Comparison of ENCODE assay signal across 9 mouse cellular contexts in the genomic region with DNA sequence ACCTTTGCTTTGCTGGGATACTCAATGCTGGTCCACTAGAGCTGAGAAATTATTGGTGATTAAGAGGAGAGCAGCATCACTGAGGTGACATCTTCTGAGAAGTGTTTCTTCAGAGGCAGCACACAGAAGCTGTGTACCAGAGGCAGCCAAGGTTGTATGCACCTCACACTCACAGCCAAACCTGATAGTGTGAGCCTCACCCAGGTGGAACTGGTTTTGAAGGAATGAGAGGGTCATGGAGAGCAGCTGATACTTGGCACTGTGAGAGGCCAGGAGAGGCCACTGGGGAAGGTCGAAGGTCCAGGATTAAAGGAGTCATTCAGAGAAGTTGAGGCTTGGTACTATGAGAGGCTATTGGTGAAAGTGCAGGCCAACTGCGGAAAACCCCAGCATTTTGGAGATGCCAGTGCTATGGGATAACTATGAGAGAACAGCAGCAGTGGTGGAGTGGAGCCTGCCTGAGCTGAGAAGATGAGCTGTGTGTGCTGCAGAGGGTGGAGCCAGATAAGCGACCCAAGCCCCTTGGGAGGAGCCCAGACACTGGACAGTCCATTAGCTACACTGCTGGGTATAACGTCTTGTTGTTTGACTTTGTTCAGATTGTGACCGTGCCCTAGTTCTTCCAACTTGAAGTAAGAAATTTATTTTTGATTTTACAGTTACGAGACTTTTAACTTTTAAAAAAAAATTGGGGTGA. TPM values are rescaled to one million over a fixed set of nuclear protein-coding genes. Genes with fewer than 3 reads are reported as not detected.
DNase-seq lines count a peak whose midpoint lies in the region; ATAC-seq and TF ChIP-seq lines count a peak whose summit lies in the region.
"Had no signal": no experiment of that assay in that cellular context is flagged by ENCODE, and none has a peak within 500 bp of the region (broad histone marks: within the 10 kb centered on the region; RNA-seq: fewer than 3 reads in every experiment).

No protein-coding gene starts in this region.

- H3K36me3 ChIP-seq in heart, embryonic 11.5 days (ENCODE audit: control insufficient read depth, insufficient read depth, low read length) = no peaks in the 10 kb centered on the region
- H3K36me3 ChIP-seq in liver, embryonic 14.5 days (replicated peaks; ENCODE audit: control insufficient read depth, insufficient read depth, low read depth) = no peaks in the 10 kb centered on the region

- no peak for DNase-seq in heart, postnatal 10 days
- DNase-seq in c-Kit-negative CD71-positive TER-119-positive erythroid progenitor cells, embryonic 14.5 days (ENCODE audit: low read depth, low spot score) = peak; percentile 31
- DNase-seq in kidney, adult 11 months = peak; percentile 28
- DNase-seq in liver, embryonic 14.5 days (ENCODE audit: low read depth in 3 of 3, low spot score in 3 of 3) = peak; percentile 29 to 46 (median 31)
- no peak for DNase-seq in gastrocnemius, postnatal 25 days
- no peak for DNase-seq in frontal cortex, postnatal 14 days (ENCODE audit: low spot score in 2 of 2)
- no peak for DNase-seq in cerebellum, postnatal 36 days

- H3K4me2 ChIP-seq in heart, embryonic 11.5 days = 0 out of 2 replicates have a peak overlapping the region, but pooled peaks have one; percentile 15
- peak overlapping the region; percentile 11; the same call in 1 of the 2 replicates for H3K4me2 ChIP-seq in liver, embryonic 14.5 days (ENCODE audit: low read depth)

- TF ChIP-seq EP300 in liver, embryonic 14.5 days (IDR thresholded peaks at IDR 0.05; ENCODE audit: low read depth) = 0 out of 2 replicates have a peak, but pooled peaks have one; percentile 29

- ATAC-seq in heart, embryonic 11.5 days (replicated peaks; ENCODE audit: insufficient number of reproducible peaks, low FRiP score, low TSS enrichment) = peak; percentile 95
- ATAC-seq in liver, embryonic 14.5 days (ENCODE audit: insufficient read depth) = peak; percentile 92
- ATAC-seq: Patski had no signal

- no peaks in the 10 kb centered on the region for H3K27me3 ChIP-seq in heart, embryonic 11.5 days (ENCODE audit: control insufficient read depth, insufficient read depth, low read length)
- no peaks in the 10 kb centered on the region for H3K27me3 ChIP-seq in liver, embryonic 14.5 days (ENCODE audit: control insufficient read depth, insufficient read depth, low read length)
- H3K27me3 ChIP-seq: Patski had no signal

- TF ChIP-seq CTCF in liver, embryonic 14.5 days (IDR thresholded peaks at IDR 0.05; ENCODE audit: low read depth) = no peak

- no peaks in the 10 kb centered on the region for H3K9me3 ChIP-seq in heart, embryonic 11.5 days (replicated peaks; ENCODE audit: control insufficient read depth, low read length)
- H3K9me3 ChIP-seq in liver, embryonic 14.5 days (ENCODE audit: control insufficient read depth, low read length) = no peaks in the 10 kb centered on the region

- H3K27ac ChIP-seq in heart, embryonic 11.5 days (ENCODE audit: low read depth, low read length) = peak overlapping the region; percentile 85
- H3K27ac ChIP-seq in liver, embryonic 14.5 days = no peak overlapping the region; the same call in 1 of the 2 replicates

- peaks cover 15% of the 10 kb centered on the region; the same call in 1 of the 2 replicates for H3K4me1 ChIP-seq in heart, embryonic 11.5 days (ENCODE audit: control insufficient read depth, insufficient read depth, low read length)
- peaks cover 0 to 9% of the 10 kb centered on the region in 2 experiments; a peak in 2 of 4 replicates for H3K4me1 ChIP-seq in liver, embryonic 14.5 days (replicated peaks; ENCODE audit: control insufficient read depth in 2 of 2, insufficient read depth in 2 of 2, low read length in 1 of 2)

- WGBS in heart, embryonic 11.5 days (ENCODE audit: insufficient replicate concordance) = 46% methylated on average over 6 of the region's 6 CpGs
- 51% methylated on average over 6 of the region's 6 CpGs for WGBS in liver, embryonic 14.5 days (ENCODE audit: insufficient replicate concordance)

- H3K9ac ChIP-seq in heart, embryonic 11.5 days (ENCODE audit: low read depth, low read length) = no peak overlapping the region
- no peak overlapping the region for H3K9ac ChIP-seq in liver, embryonic 14.5 days (replicated peaks)

- intact Hi-C loops in heart, postnatal 10 days (cut with DNase I) = no loop called here

- H3K4me3 ChIP-seq in heart, embryonic 11.5 days (ENCODE audit: low read depth, low read length) = no peak overlapping the region
- H3K4me3 ChIP-seq in liver, embryonic 14.5 days (ENCODE audit: insufficient read depth in 1 of 2, low read depth in 2 of 2, low read length in 2 of 2) = no peak overlapping the region

RNA-seq across cellular contexts. Expression of a gene that starts 33.8 kb away (rescaled TPM):
- 5.4 and 7.1 TPM in 2 replicates for polyA plus RNA-seq in heart, embryonic 11.5 days (2014; fragmentation: Nextera tagmentation; extraction: Ambion mirVana)
- 1 to 10 TPM; 3.5 to 6.3 TPM for total RNA-seq in heart, postnatal 10 days (2021)
- polyA plus RNA-seq in liver, embryonic 14.5 days (2012; rRNA removed) = 0.19 and 0.31 TPM in 2 replicates
- polyA plus RNA-seq in liver, embryonic 14.5 days (2014; fragmentation: Nextera tagmentation; extraction: Ambion mirVana) = 0.42 and 0.62 TPM in 2 replicates
- 1 to 10 TPM; 2.2 to 3.2 TPM for total RNA-seq in gastrocnemius, postnatal 25 days (2021)

Comparison
In these comparisons a context has a peak if more than half of its experiments do, and no peak if none do; other contexts are left out.
1. DNase-seq: peak in c-Kit-negative CD71-positive TER-119-positive erythroid progenitor cells, embryonic 14.5 days (single experiment), kidney, adult 11 months (single experiment) and liver, embryonic 14.5 days (3 of 3); none in heart, postnatal 10 days (0 of 2), gastrocnemius, postnatal 25 days (single experiment), frontal cortex, postnatal 14 days (0 of 2) and cerebellum, postnatal 36 days (0 of 2).